Mouse (Mus musculus) stomach, embryonic 14.5 days (tissue): ENCODE data around the gene Syn3. TPM values are rescaled to one million over a fixed set of nuclear protein-coding genes. Genes with fewer than 3 reads are reported as not detected.

Experiments used
- ATAC-seq: fragments of 200-750 bp; cut with Nextera tagmentation; 2 replicates; pipeline ENCODE4 v1.8.0; 2017; ENCODE audit warnings: low read depth, moderate TSS enrichment; ENCODE audit not compliant: insufficient number of reproducible peaks, insufficient read depth, low FRiP score
- H3K27ac ChIP-seq: fragments of 300-500 bp; sonication (generic); 2 replicates; pipeline ENCODE4 v1.5.1; 2014; ENCODE audit warnings: mild to moderate bottlenecking, low read length, moderate library complexity, mixed read lengths
- H3K27me3 ChIP-seq: fragments of 300-500 bp; sonication (generic); 2 replicates; pipeline ENCODE4 v1.6.1; 2014; ENCODE audit warnings: low read length, control low read depth, mixed read lengths; ENCODE audit not compliant: control insufficient read depth, insufficient read depth
- H3K36me3 ChIP-seq: fragments of 300-500 bp; sonication (generic); 2 replicates; pipeline ENCODE4 v1.6.1; 2014; ENCODE audit warnings: mild to moderate bottlenecking, control low read depth, low read length, moderate library complexity, mixed read lengths; ENCODE audit not compliant: control insufficient read depth, insufficient read depth
- H3K4me1 ChIP-seq: fragments of 300-500 bp; sonication (generic); 2 replicates; pipeline ENCODE4 v1.6.1; 2014; ENCODE audit warnings: low read length, control low read depth, mixed read lengths; ENCODE audit not compliant: control insufficient read depth, insufficient read depth
- H3K4me2 ChIP-seq: fragments of 300-500 bp; sonication (generic); replicated peaks from 2 replicates; pipeline ENCODE4 v1.6.1; 2014; ENCODE audit warnings: low read depth, low read length, control low read depth
- H3K4me3 ChIP-seq: fragments of 300-500 bp; sonication (generic); 2 replicates; pipeline ENCODE4 v1.5.1; 2014; ENCODE audit warnings: low read depth, low read length, control low read depth
- H3K9ac ChIP-seq: fragments of 300-500 bp; sonication (generic); replicated peaks from 2 replicates; pipeline ENCODE4 v1.6.1; 2014; ENCODE audit warnings: low read depth, mild to moderate bottlenecking, control low read depth, low read length, moderate library complexity, mixed read lengths
- H3K9me3 ChIP-seq: fragments of 300-500 bp; sonication (generic); 2 replicates; pipeline ENCODE4 v1.6.1; 2016; ENCODE audit warnings: low read depth, low read length, control low read depth; ENCODE audit not compliant: control insufficient read depth
- WGBS: fragments of 180-500 bp; shearing (Covaris S2); extraction: QIAGEN DNeasy Blood & Tissue Kit; methylation state at CpG from one replicate; pipeline ENCODE4 v1.1.7; 2014; 5-methylcytosine and 5-hydroxymethylcytosine counted together
- polyA plus RNA-seq: library from polyadenylated mRNA; unstranded; fragments of >200 nt; fragmentation: Nextera tagmentation; extraction: Ambion mirVana; gene quantifications from 2 replicates; pipeline ENCODE4 v1.2.1, GENCODE M21; 2014

Gene Syn3
- polyA plus RNA-seq, 1 experiment from 2014 or later: 5.8 TPM

- Histone ChIP-seq H3K4me1 (no peaks in the 10 kb centered on the region), H3K4me2 (no peak overlapping the region), H3K9me3 (no peaks in the 10 kb centered on the region), H3K27me3 (no peaks in the 10 kb centered on the region), H3K36me3 (no peaks in the 10 kb centered on the region), H3K27ac (no peak overlapping the region), H3K9ac (no peak overlapping the region), H3K4me3 (no peak overlapping the region)
- 86% methylated on average over 2 of the region's 2 CpGs for whole genome bisulfite sequencing
- ATAC-seq: no peak
These were observed 281.9 kb downstream of the Syn3 start for GRCm38 (mm10) chr10:86216836-86217235.

- Histone ChIP-seq H3K4me3 (no peak overlapping the region), H3K27me3 (no peaks in the 10 kb centered on the region), H3K9me3 (no peaks in the 10 kb centered on the region), H3K27ac (no peak overlapping the region), H3K4me2 (no peak overlapping the region), H3K9ac (no peak overlapping the region), H3K4me1 (no peaks in the 10 kb centered on the region), H3K36me3 (no peaks in the 10 kb centered on the region)
- WGBS: 64% methylated on average over 4 of the region's 4 CpGs
- no peak for ATAC-seq
These were observed 286.6 kb downstream of the Syn3 start for GRCm38 (mm10) chr10:86212062-86212461.

GRCm38 (mm10) chr10:86203915-86204314 lies 294.8 kb downstream of the Syn3 start:
- Histone ChIP-seq H3K4me3 (no peak overlapping the region), H3K9ac (no peak overlapping the region), H3K4me2 (no peak overlapping the region), H3K9me3 (no peaks in the 10 kb centered on the region), H3K27me3 (no peaks in the 10 kb centered on the region), H3K27ac (no peak overlapping the region), H3K4me1 (no peaks in the 10 kb centered on the region), H3K36me3 (no peaks in the 10 kb centered on the region)
- no peak for ATAC-seq

- Histone ChIP-seq H3K9ac (no peak overlapping the region), H3K36me3 (no peaks in the 10 kb centered on the region), H3K4me3 (no peak overlapping the region), H3K4me2 (no peak overlapping the region), H3K9me3 (no peaks in the 10 kb centered on the region), H3K27me3 (no peaks in the 10 kb centered on the region), H3K4me1 (no peaks in the 10 kb centered on the region), H3K27ac (no peak overlapping the region)
- ATAC-seq: no peak
- WGBS: 89% methylated on average over 6 of the region's 6 CpGs
These were observed 295.5 kb downstream of the Syn3 start for GRCm38 (mm10) chr10:86203175-86203574.

GRCm38 (mm10) chr10:86201826-86202225 lies 296.9 kb downstream of the Syn3 start:
- Histone ChIP-seq H3K4me1 (no peaks in the 10 kb centered on the region), H3K27ac (no peak overlapping the region), H3K27me3 (no peaks in the 10 kb centered on the region), H3K9ac (no peak overlapping the region), H3K4me3 (no peak overlapping the region), H3K4me2 (no peak overlapping the region), H3K9me3 (no peaks in the 10 kb centered on the region), H3K36me3 (no peaks in the 10 kb centered on the region)
- ATAC-seq: no peak
- WGBS: 70% methylated on average over 7 of the region's 7 CpGs

GRCm38 (mm10) chr10:86201006-86201405 lies 297.7 kb downstream of the Syn3 start:
- Histone ChIP-seq H3K4me2 (no peak overlapping the region), H3K9me3 (no peaks in the 10 kb centered on the region), H3K9ac (no peak overlapping the region), H3K27me3 (no peaks in the 10 kb centered on the region), H3K36me3 (no peaks in the 10 kb centered on the region), H3K4me1 (no peaks in the 10 kb centered on the region), H3K4me3 (no peak overlapping the region), H3K27ac (no peak overlapping the region)
- ATAC-seq: no peak
- 73% methylated on average over 3 of the region's 3 CpGs for WGBS

- WGBS: 79% methylated on average over 3 of the region's 3 CpGs
- no peak overlapping the region for H3K4me3 ChIP-seq
- no peak overlapping the region for H3K9ac ChIP-seq
- H3K9me3 ChIP-seq: no peaks in the 10 kb centered on the region
- no peak overlapping the region for H3K27ac ChIP-seq
- no peak for ATAC-seq
- H3K4me2 ChIP-seq: no peak overlapping the region
- no peaks in the 10 kb centered on the region for H3K36me3 ChIP-seq
- H3K27me3 ChIP-seq: no peaks in the 10 kb centered on the region
- no peaks in the 10 kb centered on the region for H3K4me1 ChIP-seq
These were observed 302.2 kb downstream of the Syn3 start for GRCm38 (mm10) chr10:86196414-86197025.

- H3K4me3 ChIP-seq: no peak overlapping the region
- no peaks in the 10 kb centered on the region for H3K4me1 ChIP-seq
- H3K27ac ChIP-seq: no peak overlapping the region
- H3K36me3 ChIP-seq: no peaks in the 10 kb centered on the region
- no peaks in the 10 kb centered on the region for H3K9me3 ChIP-seq
- no peak overlapping the region for H3K4me2 ChIP-seq
- WGBS: 63% methylated on average over 4 of the region's 4 CpGs
- H3K27me3 ChIP-seq: no peaks in the 10 kb centered on the region
- no peak overlapping the region for H3K9ac ChIP-seq
- ATAC-seq: no peak
These were observed 304.0 kb downstream of the Syn3 start for GRCm38 (mm10) chr10:86194722-86195121.

- Histone ChIP-seq H3K27ac (no peak overlapping the region), H3K27me3 (no peaks in the 10 kb centered on the region), H3K9ac (no peak overlapping the region), H3K36me3 (no peaks in the 10 kb centered on the region), H3K4me1 (no peaks in the 10 kb centered on the region), H3K9me3 (no peaks in the 10 kb centered on the region), H3K4me2 (no peak overlapping the region), H3K4me3 (no peak overlapping the region)
- no peak for ATAC-seq
- WGBS: 52% methylated on average over 4 of the region's 4 CpGs
These were observed 304.7 kb downstream of the Syn3 start for GRCm38 (mm10) chr10:86193863-86194434.
